Mouse (Mus musculus): Measurements from ENCODE around the gene Nobox.

Gene Nobox

GRCm38 (mm10) chr6:43274123-43274522 lies 35.2 kb downstream of the Nobox start:
- DNase-seq (ENCODE audit: low spot score in 2 of 2) = no peak

GRCm38 (mm10) chr6:43272597-43272996 lies 36.8 kb downstream of the Nobox start:
- DNase-seq (ENCODE audit: low spot score in 2 of 2) = no peak

GRCm38 (mm10) chr6:43266356-43266755 lies 43.0 kb downstream of the Nobox start:
- no peak for DNase-seq (ENCODE audit: low spot score in 2 of 2)

GRCm38 (mm10) chr6:43265363-43266041 lies 43.9 kb downstream of the Nobox start, which contains the start of gene Arhgef5:
Gene Arhgef5, plus strand, starts transcription at chr6:43265582.
- DNase-seq (ENCODE audit: low spot score in 2 of 2) = peak in 1 of 2 experiments; percentile 3

GRCm38 (mm10) chr6:43260756-43261155 lies 48.6 kb downstream of the Nobox start:
- DNase-seq (ENCODE audit: low spot score in 2 of 2) = no peak

GRCm38 (mm10) chr6:43254193-43254926 lies 55.0 kb downstream of the Nobox start:
- DNase-seq (ENCODE audit: low spot score in 2 of 2) = no peak
